Mouse (Mus musculus) left cerebral cortex, postnatal 10 days (tissue): ENCODE measurements at regions not wholly inside any gene's neighbourhood (a gene's known extent, or its start where the extent isn't known, plus 50 kb on each side); places are given as distances from the start of the nearest gene placed in this dataset.

Source experiments
- DNase-seq, 2 experiments: peaks; one replicate each; pipeline ENCODE4 v3.0.0; 2021 to 2022; ENCODE audit warnings: low spot score in 2 of 2, mixed read lengths in 1 of 2; ENCODE audit errors: extremely low spot score in 1 of 2
- intact Hi-C: fragments of 180-260 bp; cut with DNase I; formaldehyde crosslinking; loops from one replicate; pipeline ENCODE4 v1.15.1; 2025

GRCm38 (mm10) chrX:12443794-12444193 is 143.8 kb upstream of the Atp6ap2 start:
- intact Hi-C loops = no loop called here
- DNase-seq = no peak

GRCm38 (mm10) chrX:12445093-12445492 is 142.5 kb upstream of the Atp6ap2 start:
- intact Hi-C loops = no loop called here

DNA sequence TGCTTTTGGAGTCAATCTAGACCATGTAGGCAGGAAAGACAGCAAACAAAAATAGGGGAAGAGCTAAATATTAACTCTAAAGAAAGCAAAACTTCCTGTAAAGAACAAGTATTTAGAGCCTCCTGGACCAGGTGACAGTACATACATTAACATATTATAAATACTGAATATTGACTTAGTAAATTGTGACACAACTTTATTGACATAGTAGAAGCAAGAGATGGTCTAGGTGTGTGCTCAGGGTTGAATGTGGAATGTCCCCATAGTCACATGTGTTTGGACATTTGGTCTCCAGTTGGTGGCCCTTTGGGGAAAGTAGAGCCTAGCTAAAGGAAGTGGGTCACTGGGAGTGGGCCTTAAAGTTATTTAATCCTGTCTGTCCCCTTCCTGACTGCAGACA is 139.6 kb upstream of the Atp6ap2 start:
- no peak for DNase-seq
- intact Hi-C loops = no loop called here

More at GRCm38 (mm10) chrX:12445093-12445492, 142.5 kb upstream of the Atp6ap2 start:
- no peak for DNase-seq

DNA sequence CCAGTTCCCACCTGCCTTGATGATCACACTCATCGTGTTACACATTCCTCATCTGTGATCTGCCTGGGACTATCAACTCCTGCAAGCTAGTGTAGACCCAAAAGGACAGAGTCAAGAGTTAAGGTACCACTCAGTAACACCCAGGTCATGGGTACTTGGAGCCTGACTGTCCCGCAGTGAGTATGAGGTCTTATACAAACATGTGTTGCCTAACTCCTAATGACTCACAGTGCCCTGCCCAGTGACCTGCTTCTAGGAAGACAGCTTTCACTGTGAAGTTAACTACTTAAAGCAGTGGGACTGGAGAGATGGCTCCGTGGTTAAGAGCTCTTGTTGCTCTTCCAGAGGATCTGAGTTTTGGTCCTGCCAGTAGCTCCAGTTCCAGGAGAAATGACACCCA is 137.9 kb upstream of the Atp6ap2 start:
- intact Hi-C loops = no loop called here
- DNase-seq = no peak

DNA sequence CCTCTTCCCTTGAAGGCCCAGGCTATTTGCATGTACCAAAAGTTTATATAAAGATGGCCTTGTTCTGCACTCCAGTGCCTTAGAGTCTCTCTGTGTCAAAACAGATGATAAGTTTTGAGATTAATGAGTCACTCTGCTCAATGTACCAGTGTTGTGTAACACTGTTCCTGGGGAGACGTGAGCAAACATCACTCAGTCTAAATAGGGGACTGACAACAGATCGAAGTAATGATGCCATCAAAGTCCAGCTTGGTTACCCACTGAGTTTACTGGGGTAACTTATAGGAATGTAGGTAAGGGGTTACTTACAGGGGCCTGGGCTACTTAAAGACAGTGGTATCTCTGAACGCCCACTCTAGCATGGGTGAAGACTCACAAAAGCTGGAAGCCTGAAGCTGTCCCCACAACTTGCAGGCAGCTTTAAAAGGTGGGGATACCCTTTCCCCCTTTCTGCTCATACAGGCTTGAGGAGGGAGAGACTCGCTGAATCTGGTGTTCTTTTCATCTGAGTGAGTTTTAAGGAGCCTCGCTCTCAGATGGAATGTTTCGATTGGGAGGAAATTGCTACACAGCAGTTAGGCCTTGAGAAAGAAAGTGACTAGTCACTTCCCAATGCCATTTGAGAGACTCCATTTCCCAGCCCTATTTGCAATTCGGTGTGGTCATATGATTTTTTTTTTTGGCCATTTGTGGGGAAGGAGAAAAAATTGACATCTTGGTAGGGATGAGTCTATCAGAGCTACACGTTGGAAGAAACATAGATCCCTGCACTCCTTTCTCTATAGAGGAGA is 134.4 kb upstream of the Atp6ap2 start:
- no peak for DNase-seq
- intact Hi-C loops = no loop called here

DNA sequence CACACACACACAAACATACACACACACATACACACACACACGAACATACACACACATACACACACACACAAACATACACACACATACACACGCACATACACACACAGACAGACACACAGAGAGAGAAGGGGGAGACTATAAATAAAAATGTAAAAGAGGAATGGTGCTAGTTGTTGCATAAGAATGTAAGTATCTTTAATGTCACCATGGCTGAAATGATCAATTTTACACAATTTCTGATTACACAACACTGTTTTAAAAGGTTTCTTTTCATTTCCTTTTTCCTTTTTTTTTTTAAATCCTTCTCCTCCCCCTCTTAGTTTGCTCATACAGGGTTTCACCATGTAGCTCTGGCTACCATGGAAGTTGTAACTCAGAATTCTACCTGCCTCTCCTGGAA is 125.9 kb upstream of the Atp6ap2 start:
- intact Hi-C loops = no loop called here
- DNase-seq = no peak

DNA sequence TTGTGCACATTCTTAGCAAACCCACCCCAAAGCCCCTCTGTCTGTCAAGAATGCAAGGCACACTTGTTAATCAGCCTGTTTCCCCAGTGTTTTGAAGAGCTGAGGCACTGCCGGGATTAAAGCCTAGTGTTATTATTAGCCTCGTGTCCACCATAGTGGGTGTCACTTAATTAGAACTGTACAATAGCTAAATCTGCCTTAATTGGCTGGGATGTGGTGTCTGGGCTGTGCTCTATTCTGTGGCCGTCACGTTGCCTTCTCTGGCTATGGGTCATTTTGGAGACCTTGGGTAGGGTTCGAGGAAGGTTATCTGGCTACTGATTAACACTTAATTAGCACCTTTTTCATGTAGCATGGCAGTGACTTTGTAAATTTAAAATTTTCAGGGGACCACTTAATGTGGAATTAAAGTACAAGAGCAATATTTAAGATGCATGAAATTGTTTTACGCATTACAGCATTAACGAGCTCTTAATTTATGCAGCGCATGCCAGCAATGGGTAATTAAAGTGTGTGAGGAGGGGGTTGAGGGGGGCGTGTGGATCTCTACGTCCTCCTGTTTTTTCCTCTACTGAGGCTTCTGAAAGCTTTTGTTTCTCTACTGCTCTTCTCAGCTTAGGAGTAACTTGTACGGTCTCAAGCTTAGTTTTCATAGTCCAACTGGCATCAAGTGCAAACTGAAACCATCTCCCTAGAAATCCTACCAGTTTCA is 124.5 kb upstream of the Atp6ap2 start:
- no peak for DNase-seq
- intact Hi-C loops = no loop called here

DNA sequence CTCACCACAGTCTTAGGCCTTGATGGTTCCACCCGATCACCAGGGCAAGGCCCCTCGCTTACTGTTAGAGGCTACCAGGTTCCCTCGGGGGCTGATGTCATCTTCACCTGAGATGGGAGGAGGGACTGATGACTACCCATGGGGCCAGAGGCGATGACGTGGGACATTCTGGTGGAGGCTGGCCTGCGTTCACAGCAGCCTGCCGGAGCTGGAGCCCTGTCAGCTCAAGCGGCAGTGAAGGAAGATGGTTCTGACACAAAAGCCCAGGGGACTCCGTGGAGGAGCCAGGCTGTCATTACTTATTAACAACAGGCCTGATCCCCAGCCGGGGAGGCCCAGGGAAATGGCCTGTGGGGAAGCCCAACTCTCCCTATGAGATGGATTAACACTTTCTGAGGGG is 121.3 kb upstream of the Atp6ap2 start:
- DNase-seq = no peak
- intact Hi-C loops = no loop called here

GRCm38 (mm10) chrX:12466897-12467296 is 120.7 kb upstream of the Atp6ap2 start:
- DNase-seq = no peak
- intact Hi-C loops = no loop called here

- no peak for DNase-seq
- intact Hi-C loops = no loop called here
Measured at GRCm38 (mm10) chrX:12467528-12468179, 119.9 kb upstream of the Atp6ap2 start.

- intact Hi-C loops = no loop called here
- no peak for DNase-seq
Measured at GRCm38 (mm10) chrX:12472296-12472695, 115.3 kb upstream of the Atp6ap2 start.

- no peak for DNase-seq
- intact Hi-C loops = no loop called here
Measured at GRCm38 (mm10) chrX:12479207-12479606, 108.4 kb upstream of the Atp6ap2 start.

GRCm38 (mm10) chrX:12490957-12491356 is 96.6 kb upstream of the Atp6ap2 start:
- no peak for DNase-seq
- intact Hi-C loops = no loop called here

DNA sequence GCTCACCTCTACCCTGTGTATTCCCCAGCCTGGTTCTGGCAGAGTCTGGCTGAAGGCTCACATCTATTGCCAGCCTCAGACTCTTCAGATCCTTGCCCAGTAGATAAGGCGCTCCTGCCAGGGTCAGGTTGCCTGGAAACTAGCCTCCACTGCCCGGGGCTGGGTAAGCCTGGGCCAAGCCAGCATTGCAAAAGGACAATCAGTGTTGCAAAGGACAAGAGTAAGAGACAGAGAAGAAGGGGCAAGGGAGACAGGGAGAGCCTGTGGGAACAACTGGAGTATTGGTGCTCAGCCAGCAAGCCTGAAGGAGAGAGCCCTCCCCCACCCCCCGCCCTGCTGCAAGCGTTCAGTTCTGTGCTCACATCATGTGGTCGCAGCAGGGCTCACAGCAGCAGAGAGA is 94.4 kb upstream of the Atp6ap2 start:
- intact Hi-C loops = no loop called here
- DNase-seq = no peak

GRCm38 (mm10) chrX:12493916-12494315 is 93.7 kb upstream of the Atp6ap2 start:
- intact Hi-C loops = no loop called here
- no peak for DNase-seq

GRCm38 (mm10) chrX:12494535-12494934 is 93.1 kb upstream of the Atp6ap2 start:
- intact Hi-C loops = no loop called here
- no peak for DNase-seq

- DNase-seq = no peak
- intact Hi-C loops = no loop called here
Measured at GRCm38 (mm10) chrX:12500601-12501000, 87.0 kb upstream of the Atp6ap2 start.

GRCm38 (mm10) chrX:12502364-12502763 is 85.2 kb upstream of the Atp6ap2 start:
- intact Hi-C loops = no loop called here
- no peak for DNase-seq

GRCm38 (mm10) chrX:12503581-12503980 is 84.0 kb upstream of the Atp6ap2 start:
- intact Hi-C loops = no loop called here
- DNase-seq = no peak

DNA sequence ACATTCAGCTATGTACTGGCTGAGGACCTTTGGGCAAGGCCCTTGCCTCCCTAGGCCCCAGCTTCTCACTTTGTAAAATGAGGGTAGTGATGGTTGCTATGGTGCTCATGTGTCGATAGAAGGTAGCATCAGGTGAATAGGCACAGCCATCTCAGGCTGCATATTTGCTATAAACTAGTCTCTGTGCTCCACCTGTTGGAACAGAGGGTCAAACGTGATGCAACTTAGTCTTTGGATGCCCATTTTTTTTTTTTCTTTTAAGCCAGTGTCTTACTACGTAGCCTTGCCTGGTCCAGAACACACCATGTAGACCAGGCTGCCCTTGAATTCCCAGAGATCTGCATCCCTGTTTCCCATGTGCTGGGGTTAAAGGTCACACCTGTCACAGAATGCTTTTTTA is 76.5 kb upstream of the Atp6ap2 start:
- DNase-seq = no peak
- intact Hi-C loops = no loop called here
